Mouse (Mus musculus): Measurements from ENCODE around the gene Calr4. TPM values are rescaled to one million over a fixed set of nuclear protein-coding genes. Genes with fewer than 3 reads are reported as not detected.

The Calr4 gene
- polyA plus RNA-seq, 1 experiment from 2014 or later, result 0.15 TPM

DNA sequence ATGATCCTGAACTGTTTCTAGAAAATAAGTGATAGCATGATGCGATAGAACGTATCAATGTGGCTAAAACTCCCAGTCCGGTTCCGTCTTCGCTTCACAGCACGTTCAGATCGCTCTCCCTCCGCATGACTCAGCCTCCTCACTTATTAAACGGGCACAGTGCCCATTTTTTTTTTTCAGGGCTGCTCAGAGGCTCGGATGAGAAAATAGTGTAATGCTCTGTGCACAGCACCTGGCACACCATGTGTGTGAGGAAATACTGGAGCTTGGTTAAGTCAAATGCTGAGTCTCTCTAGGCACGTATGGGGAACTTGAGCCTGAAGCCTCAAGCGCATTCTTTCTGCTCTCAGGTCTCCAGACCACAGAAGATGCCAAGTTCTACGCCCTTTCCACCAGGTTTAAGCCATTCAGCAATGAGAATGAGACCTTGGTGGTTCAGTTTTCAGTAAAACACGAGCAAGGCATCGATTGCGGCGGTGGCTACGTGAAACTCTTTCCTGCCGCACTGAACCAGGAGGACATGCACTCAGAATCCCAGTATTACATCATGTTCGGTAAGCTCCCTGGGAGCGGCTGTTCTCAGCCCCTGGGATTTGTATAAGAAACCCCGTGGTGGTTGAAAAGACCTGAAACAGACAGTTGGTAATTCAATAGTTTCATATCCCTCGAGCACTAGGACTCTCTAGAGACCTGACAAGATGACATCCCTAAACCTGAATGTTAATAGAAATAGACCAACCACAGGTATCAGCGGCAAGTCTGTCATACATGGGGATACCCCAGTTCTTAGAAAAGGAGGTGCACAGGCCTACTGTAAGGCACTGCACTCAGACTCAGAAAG is 4.4 kb downstream of the Calr4 start:
- no peaks in the 10 kb centered on the region for H3K27me3 ChIP-seq
- ATAC-seq (ENCODE audit: insufficient number of reproducible peaks, insufficient read depth, low FRiP score, low TSS enrichment, low read depth), result no peak
- H3K36me3 ChIP-seq, result no peaks in the 10 kb centered on the region
- H3K27ac ChIP-seq, result peak overlapping the region; percentile 33; the same call in 1 of the 2 replicates
- no peaks in the 10 kb centered on the region for H3K9me3 ChIP-seq
- H3K9ac ChIP-seq, result no peak overlapping the region
- H3K4me3 ChIP-seq, result no peak overlapping the region
- H3K4me1 ChIP-seq, result peaks cover 33% of the 10 kb centered on the region
- 64% methylated on average over 24 of the region's 24 CpGs for WGBS
- no peak overlapping the region for H3K4me2 ChIP-seq

DNA sequence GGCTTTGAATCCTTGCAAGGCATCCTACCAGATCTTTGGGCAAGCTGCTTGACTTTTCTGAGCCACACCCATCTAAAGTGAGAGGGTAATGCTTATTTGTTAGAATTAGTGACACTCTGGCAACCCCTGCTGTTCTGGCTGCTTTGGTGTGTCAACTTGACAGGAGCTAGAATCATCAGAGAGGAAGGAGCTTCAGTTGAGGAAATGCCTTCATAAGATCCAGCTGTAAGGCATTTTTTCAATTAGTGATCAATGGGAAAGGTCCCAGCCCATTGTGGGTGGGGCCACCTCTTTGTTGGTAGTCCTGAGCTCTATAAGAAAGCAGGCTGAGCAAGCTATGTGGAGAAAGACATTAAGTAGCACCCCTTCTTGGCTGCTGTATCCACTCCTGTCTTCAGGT is 6.9 kb downstream of the Calr4 start:
- Histone ChIP-seq H3K36me3 (no peaks in the 10 kb centered on the region), H3K27ac (peak overlapping the region; percentile 29; the same call in 1 of the 2 replicates)
- no peak for ATAC-seq (ENCODE audit: insufficient number of reproducible peaks, insufficient read depth, low FRiP score, low TSS enrichment, low read depth)

DNA sequence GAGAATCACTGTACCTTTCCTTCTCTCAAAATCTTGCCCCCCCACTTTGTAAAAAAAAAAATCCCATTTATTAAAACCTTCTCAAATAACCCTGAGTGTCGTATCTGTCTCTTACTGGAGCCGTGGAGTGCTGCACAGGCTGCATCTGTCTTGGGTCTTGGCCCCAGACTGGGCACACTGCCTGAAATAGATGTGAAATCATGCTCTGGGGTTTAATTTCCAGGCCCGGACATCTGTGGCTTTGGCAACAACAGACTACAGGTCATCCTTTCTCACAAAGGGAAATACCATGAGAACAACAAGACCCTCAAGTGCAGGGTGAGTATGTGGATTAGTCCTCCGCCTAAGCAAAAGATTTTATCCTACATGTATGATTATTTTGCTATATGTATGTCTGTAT is 7.6 kb downstream of the Calr4 start:
- Histone ChIP-seq H3K4me1 (peaks cover 29% of the 10 kb centered on the region), H3K4me2 (no peak overlapping the region), H3K36me3 (no peaks in the 10 kb centered on the region), H3K27ac (peak overlapping the region; percentile 29; the same call in 1 of the 2 replicates), H3K4me3 (no peak overlapping the region), H3K27me3 (no peaks in the 10 kb centered on the region), H3K9me3 (no peaks in the 10 kb centered on the region), H3K9ac (no peak overlapping the region)
- 32% methylated on average over 4 of the region's 4 CpGs for WGBS
- no peak for ATAC-seq (ENCODE audit: insufficient number of reproducible peaks, insufficient read depth, low FRiP score, low TSS enrichment, low read depth)

More for the DNA sequence above, 6.9 kb downstream of the Calr4 start:
- H3K9ac ChIP-seq, result no peak overlapping the region
- H3K9me3 ChIP-seq, result no peaks in the 10 kb centered on the region
- H3K4me3 ChIP-seq, result no peak overlapping the region
- no peak overlapping the region for H3K4me2 ChIP-seq
- H3K27me3 ChIP-seq, result no peaks in the 10 kb centered on the region
- H3K4me1 ChIP-seq, result peaks cover 34% of the 10 kb centered on the region

DNA sequence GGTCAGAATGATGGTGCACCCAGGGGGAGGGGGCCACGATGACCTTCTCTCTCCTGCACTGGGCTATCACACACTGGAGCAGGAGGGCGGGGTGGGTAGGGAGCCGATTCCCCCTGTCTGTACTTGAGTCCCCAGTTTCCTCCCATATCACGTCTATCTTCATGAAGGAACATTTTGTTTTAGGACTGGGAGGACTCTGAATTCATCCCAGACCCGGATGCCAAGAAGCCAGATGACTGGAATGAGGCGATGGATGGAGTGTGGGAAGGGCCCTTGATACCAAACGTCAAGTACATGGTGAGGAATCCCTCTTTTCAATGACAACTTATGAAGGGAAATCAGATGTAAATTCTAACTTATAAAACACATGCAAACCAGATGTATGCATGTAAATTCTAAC is 10.2 kb downstream of the Calr4 start:
- H3K27me3 ChIP-seq, result no peaks in the 10 kb centered on the region
- ATAC-seq (ENCODE audit: insufficient number of reproducible peaks, insufficient read depth, low FRiP score, low TSS enrichment, low read depth), result no peak
- H3K36me3 ChIP-seq, result no peaks in the 10 kb centered on the region
- H3K4me2 ChIP-seq, result no peak overlapping the region
- H3K9me3 ChIP-seq, result no peaks in the 10 kb centered on the region
- no peak overlapping the region for H3K9ac ChIP-seq
- 65% methylated on average over 7 of the region's 7 CpGs for WGBS
- H3K27ac ChIP-seq, result no peak overlapping the region
- peaks cover 20% of the 10 kb centered on the region for H3K4me1 ChIP-seq
- H3K4me3 ChIP-seq, result no peak overlapping the region

DNA sequence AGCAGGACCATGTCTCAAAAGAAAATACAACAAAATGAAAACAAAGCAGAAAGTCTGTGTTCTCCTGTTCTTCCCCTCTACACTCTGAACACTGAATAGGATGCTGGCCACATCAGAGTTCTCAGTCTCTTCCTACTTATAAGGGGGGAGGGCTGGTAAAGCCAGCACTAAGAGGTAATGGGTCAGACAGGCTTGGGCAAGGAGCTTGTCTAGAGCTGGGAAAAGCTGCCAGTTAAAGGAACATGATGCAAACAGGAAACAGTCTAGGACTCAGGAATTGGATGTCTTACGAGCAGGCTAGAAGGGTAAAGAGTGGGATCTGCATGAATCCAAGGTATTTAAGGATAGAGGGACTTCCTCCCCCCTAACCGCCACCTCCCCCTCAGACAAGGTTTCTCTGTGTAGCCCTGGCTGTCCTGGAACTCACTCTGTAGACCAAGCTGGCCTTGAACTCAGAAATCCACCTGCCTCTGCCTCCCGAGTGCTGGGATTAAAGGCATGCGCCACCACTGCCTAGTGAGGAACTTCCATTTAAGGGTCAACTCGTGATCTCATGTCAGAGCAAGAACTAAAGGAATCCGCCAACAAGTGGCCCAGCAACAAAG is 10.8 kb downstream of the Calr4 start:
- no peak overlapping the region for H3K4me2 ChIP-seq
- H3K4me1 ChIP-seq, result peaks cover 20% of the 10 kb centered on the region
- ATAC-seq (ENCODE audit: insufficient number of reproducible peaks, insufficient read depth, low FRiP score, low TSS enrichment, low read depth), result no peak
- H3K36me3 ChIP-seq, result no peaks in the 10 kb centered on the region
- no peaks in the 10 kb centered on the region for H3K9me3 ChIP-seq
- H3K27me3 ChIP-seq, result no peaks in the 10 kb centered on the region
- H3K4me3 ChIP-seq, result no peak overlapping the region
- no peak overlapping the region for H3K9ac ChIP-seq
- 77% methylated on average over 6 of the region's 6 CpGs for WGBS
- H3K27ac ChIP-seq, result no peak overlapping the region

DNA sequence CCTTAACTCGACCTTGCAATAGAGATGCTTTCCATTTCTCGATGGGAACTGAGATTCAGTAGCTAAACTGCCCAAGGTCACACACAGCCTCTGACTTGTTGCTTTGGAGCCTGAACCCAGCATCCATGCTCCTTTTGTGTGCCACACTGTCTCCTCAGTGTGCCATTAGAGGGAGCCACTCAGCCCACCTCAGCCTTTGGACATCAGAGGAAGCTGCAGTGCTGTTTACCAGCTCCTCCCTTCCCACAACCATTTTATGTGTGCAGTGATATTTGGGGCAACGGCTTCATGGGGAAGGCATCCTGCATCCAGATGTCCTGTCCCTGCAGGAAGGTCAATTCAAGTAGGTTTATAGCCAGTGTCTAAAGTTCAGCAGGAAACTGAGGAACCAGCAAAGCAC is 17.3 kb downstream of the Calr4 start:
- no peak overlapping the region for H3K9ac ChIP-seq
- no peak overlapping the region for H3K4me3 ChIP-seq
- no peaks in the 10 kb centered on the region for H3K27me3 ChIP-seq
- ATAC-seq (ENCODE audit: insufficient number of reproducible peaks, insufficient read depth, low FRiP score, low TSS enrichment, low read depth), result no peak
- 41% methylated on average over 3 of the region's 3 CpGs for WGBS
- no peak overlapping the region for H3K4me2 ChIP-seq
- no peaks in the 10 kb centered on the region for H3K9me3 ChIP-seq
- no peaks in the 10 kb centered on the region for H3K36me3 ChIP-seq
- no peak overlapping the region for H3K27ac ChIP-seq
- H3K4me1 ChIP-seq, result 0 out of 2 replicates have a peak, but pooled peaks cover under 1% of the 10 kb centered on the region

DNA sequence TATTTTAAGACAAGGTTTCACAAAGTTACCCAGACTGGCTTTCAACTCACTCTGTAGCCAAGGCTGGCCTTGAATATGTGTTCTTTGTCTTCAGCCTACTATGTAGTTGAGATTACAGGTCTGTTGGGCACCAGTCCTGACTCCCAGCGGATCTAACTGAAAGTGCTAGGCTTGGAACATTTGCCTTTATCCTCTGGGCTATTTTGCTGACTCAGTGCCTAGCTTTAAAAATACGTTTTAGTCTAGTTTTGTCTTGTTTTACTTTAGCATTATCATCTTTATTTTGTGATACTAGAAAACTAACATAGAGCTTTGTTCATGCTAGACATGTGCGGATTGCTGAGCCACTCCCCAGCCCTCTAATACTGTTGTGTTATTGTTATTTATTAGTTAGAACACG is 17.9 kb downstream of the Calr4 start:
- Histone ChIP-seq H3K27ac (no peak overlapping the region), H3K27me3 (no peaks in the 10 kb centered on the region), H3K4me3 (no peak overlapping the region), H3K4me1 (no peaks in the 10 kb centered on the region), H3K36me3 (no peaks in the 10 kb centered on the region), H3K9ac (no peak overlapping the region), H3K9me3 (no peaks in the 10 kb centered on the region), H3K4me2 (no peak overlapping the region)
- 79% methylated on average over 4 of the region's 4 CpGs for WGBS
- ATAC-seq (ENCODE audit: insufficient number of reproducible peaks, insufficient read depth, low FRiP score, low TSS enrichment, low read depth), result no peak

DNA sequence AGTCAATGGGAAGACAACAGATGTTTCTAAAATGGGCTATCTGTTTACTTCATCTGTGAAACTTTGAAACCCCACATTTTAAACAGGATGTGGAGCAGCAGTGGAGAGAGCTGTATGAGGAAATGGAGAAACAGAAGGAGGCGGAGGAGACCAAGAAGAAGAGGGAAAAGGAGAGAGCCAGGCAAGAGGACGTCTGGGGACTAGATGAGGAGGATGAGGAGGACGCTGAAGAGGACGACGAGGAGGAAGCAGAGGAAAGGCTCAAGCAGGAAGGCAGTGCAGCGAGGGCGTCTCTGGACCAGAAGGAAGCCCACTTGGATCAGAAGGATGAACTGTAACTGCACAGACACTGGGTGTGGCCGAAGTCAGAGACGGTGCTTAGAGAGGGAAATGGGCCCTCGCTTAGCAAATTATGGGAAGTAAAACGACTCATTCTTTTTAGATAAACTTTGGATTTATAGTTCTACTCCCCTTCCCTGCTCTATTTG is 19.4 kb downstream of the Calr4 start:
- Histone ChIP-seq H3K4me2 (no peak overlapping the region), H3K27ac (no peak overlapping the region), H3K4me1 (no peaks in the 10 kb centered on the region), H3K36me3 (no peaks in the 10 kb centered on the region), H3K4me3 (no peak overlapping the region), H3K9ac (no peak overlapping the region), H3K27me3 (no peaks in the 10 kb centered on the region), H3K9me3 (no peaks in the 10 kb centered on the region)
- no peak for ATAC-seq (ENCODE audit: insufficient number of reproducible peaks, insufficient read depth, low FRiP score, low TSS enrichment, low read depth)
- whole genome bisulfite sequencing, result 65% methylated on average over 11 of the region's 11 CpGs

DNA sequence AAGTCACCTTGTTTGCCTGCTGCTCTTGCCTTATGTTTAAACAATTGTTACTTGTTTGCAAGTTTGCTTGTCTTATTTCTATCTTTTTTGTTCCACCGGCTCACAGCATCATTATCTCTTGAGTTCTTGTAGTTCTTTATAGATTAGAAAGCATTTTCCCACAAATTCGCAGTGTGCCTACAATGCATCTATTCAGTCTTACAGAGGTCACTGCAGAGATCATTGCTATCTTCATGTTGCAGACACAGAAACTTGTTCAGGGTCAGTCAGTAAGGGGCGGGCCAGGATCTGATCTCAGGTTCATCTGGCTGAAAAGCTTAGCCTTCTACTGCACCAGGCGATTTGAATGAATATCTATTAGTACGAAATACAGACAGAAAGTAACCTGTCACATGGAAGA is 20.2 kb downstream of the Calr4 start:
- H3K36me3 ChIP-seq, result no peaks in the 10 kb centered on the region
- no peak overlapping the region for H3K4me3 ChIP-seq
- ATAC-seq (ENCODE audit: insufficient number of reproducible peaks, insufficient read depth, low FRiP score, low TSS enrichment, low read depth), result no peak
- no peak overlapping the region for H3K9ac ChIP-seq
- no peaks in the 10 kb centered on the region for H3K9me3 ChIP-seq
- H3K27me3 ChIP-seq, result no peaks in the 10 kb centered on the region
- no peaks in the 10 kb centered on the region for H3K4me1 ChIP-seq
- 82% methylated on average over 5 of the region's 5 CpGs for WGBS
- no peak overlapping the region for H3K27ac ChIP-seq
- no peak overlapping the region for H3K4me2 ChIP-seq

DNA sequence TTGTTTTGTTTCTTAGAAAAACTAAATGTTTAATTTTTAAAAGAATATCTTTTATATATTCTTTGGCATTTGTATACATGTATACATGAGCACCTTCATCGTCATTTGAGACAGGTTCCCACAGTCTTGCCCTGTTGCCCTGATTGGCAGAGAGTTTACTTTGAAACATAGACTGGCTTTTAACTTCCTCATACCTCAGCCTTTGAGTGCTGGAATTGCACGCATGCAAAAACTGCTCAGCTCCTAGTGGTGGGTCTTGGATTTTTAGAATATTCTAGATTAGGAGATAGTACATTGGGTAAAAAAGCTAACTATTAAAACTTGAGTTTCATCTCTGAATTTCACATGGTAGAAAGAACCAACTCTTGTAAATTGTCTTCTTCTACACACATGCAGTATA is 21.0 kb downstream of the Calr4 start:
- Histone ChIP-seq H3K9ac (no peak overlapping the region), H3K4me3 (no peak overlapping the region), H3K27ac (no peak overlapping the region), H3K27me3 (no peaks in the 10 kb centered on the region), H3K9me3 (no peaks in the 10 kb centered on the region), H3K36me3 (no peaks in the 10 kb centered on the region), H3K4me1 (no peaks in the 10 kb centered on the region), H3K4me2 (no peak overlapping the region)
- WGBS, result 57% methylated on average over 2 of the region's 2 CpGs
- ATAC-seq (ENCODE audit: insufficient number of reproducible peaks, insufficient read depth, low FRiP score, low TSS enrichment, low read depth), result no peak

DNA sequence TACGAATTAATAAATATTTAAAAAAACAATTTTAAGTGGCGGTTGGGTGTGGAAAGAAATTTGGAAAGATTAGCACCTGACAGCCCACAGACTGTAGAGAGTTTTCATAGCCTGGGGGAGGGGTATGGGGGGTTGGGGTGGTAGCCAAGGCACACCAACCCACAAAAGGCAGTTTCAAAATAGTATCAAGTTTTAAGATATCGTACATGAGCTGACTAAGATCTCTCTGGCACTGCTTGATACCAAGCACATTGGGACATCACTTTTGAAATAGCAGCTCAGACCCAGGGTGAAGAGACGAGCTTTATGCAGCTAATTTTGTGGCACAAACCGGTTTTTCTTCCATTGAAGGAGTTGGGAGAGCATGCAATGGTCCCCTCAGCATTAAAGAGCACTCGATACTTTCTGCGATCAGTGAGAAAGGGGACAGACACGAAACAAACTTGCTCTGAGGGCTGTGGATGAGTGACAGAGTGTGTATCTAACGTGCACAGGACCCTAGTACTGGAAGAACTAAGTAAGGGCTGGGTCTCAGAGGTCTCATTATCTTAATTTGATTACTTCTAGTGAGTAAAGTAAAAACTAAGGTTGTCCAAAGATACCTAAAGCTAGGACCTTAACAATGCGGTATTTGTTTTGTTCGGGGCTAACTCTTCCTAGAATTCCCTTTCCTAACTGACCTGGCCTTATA is 21.6 kb downstream of the Calr4 start:
- Histone ChIP-seq H3K36me3 (no peaks in the 10 kb centered on the region), H3K4me2 (no peak overlapping the region), H3K4me3 (no peak overlapping the region), H3K27me3 (no peaks in the 10 kb centered on the region), H3K4me1 (no peaks in the 10 kb centered on the region), H3K9me3 (no peaks in the 10 kb centered on the region), H3K9ac (no peak overlapping the region), H3K27ac (no peak overlapping the region)
- WGBS, result 69% methylated on average over 11 of the region's 11 CpGs
- no peak for ATAC-seq (ENCODE audit: insufficient number of reproducible peaks, insufficient read depth, low FRiP score, low TSS enrichment, low read depth)
